Mouse (Mus musculus) erythroid progenitor cell, adult 5-6 weeks (primary cell): ENCODE results near the gene Lrmda. TPM values are rescaled to one million over a fixed set of nuclear protein-coding genes. Genes with fewer than 3 reads are reported as not detected.

ENCODE experiments used
- ATAC-seq: replicated peaks from 2 replicates; pipeline ENCODE4 v1.8.0; 2016; ENCODE audit warnings: moderate number of reproducible peaks, mild to moderate bottlenecking, moderate TSS enrichment, inconsistent platforms; ENCODE audit not compliant: poor library complexity, low FRiP score, severe bottlenecking
- total RNA-seq, 2 experiments: library from RNA; stranded (forward) in 1 of 2; stranded (reverse) in 1 of 2; fragments of 150-400 nt in 1 of 2; fragments of 186-747, 209-891 nt in 1 of 2; gene quantifications; 2 replicates each; pipeline versions ENCODE4 v1.2.3 to v1.2.4; 2015 to 2017; ENCODE audit warnings: low replicate concordance in 2 of 2

The Lrmda gene
- total RNA-seq, 2 experiments from 2014 or later, result 12.2 TPM; not detected in 1

DNA sequence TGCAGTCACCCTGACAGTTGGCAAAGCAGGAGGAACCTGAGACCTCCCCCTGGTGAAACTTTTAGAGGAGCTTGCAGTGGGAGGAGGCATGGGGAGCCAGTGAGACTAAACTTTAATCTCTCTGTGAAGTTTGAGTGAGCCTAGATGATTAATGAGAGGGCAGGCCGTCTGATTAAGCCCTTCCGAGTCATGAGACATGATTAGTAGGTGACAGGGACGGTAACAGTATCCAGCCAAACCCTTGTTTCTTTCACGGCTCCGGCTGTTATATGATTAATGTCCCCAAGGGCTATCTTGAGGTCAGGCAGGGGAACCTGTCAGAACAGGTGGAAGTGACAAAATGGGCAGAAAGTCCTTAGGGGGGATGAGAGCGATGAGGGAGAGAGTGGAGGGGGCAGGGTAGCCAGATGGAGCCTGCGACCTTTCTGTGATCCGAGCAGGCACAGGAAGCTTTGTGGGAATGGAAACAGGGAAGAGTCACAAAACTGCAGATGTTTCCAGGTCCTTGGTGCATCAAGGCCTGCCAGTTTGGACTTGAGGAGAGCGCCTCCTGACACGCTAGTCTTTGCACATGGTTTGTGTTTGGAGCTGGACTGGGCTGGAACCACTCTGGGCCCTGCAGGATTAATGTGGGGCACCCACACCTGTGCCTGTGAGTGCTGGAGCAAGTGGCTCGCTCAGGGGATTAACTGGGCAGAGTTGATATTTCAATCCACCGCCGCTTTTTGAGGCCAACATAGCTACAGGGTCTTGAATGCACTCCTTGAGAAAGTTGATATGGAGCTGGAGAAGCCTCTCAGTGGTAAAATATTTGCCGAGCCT, 631.8 kb downstream of the Lrmda start:
- ATAC-seq, result no peak

DNA sequence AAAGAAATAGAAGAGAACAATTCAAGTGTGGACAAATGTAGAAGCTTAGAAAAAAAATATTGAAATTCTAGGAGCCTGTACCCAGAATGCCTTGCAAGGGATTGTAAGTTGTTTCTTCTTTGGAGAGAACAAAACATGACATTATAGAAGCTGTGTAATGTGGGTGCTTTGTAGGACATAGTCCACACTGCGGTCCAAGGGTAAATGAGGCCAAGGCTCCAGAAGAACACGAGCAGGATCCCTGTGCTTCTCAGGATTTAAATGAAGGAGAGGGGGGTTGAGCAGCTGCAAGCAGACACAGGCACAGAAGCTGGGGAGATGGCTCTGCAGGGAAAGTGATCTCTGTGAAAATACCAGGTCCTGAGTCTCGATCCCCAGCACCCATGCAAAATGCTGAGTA, 643.0 kb downstream of the Lrmda start:
- no peak for ATAC-seq

DNA sequence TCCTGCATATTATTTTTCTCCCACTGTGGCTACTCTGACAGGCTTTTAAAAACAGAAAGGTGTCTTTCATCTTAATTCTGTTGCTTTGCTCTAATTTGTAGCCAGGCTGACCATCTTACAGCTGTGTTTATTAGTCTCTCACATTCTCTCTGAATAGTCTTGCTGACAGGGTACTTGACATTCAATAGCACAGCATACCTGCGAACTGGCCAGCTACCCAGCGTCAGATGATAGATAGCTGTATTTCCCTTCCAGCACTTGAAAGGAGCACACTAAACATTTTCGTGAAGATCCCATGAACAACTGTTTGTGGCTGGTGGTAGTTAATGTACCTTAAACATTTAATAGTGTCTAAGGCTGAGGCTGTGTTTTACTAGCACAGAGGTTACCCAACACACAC, 646.9 kb downstream of the Lrmda start:
- ATAC-seq, result no peak

DNA sequence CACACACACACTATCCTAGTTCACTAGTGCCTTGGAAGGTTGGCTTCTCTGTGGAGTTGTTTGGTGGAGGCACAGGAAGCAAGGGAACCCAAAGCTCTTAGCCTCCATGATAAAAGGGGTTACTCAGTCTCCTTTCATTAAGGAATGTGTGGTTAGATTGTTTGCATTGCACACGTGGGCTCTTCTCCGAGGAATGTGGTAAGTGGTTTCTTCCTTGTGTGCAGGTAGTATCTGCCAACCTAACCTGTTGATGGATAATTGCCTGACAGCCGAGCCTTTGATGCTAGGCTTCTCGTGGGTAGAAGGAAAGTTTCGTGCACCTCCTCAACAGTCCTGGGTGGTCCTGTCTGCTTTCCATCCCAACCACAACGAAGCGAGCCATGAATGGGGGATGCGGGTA, 648.8 kb downstream of the Lrmda start:
- no peak for ATAC-seq

DNA sequence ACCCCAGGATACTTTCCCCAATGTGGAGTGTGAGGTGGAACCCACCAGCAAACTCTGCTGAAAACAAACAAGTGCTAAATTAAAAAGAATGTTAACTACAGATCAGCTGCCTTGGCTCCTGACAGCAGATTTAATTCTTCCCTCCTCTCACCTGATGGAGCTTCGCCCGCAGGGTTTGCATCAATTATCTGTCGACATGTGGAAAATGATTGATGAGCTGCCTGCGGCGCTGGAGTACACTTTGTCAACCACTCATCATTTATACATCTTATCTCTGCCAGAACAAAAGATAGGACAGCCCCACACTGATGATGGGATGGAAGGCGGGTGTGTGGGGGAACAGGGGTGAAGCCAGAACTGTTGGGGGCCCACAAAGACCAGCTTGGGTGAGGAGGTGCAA, 649.2 kb downstream of the Lrmda start:
- ATAC-seq, result no peak

DNA sequence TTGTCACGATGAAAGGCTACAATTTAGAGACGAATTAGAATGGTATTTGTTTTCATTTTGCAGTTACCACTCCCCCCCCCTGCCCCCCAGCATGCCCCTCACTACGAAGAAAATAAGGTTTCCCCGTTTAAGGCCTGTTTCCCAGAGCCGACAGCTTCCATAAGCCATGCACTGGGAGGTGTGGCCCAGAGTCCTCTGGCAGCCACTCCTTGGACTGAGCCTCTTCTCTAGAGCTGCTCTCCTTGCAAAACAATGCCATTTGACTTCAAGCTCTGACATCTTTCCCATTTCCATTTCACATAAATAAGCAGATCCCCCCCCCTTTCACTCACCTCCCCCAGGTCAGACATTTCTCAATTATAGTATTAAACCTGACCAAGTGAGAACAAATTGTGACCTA, 654.1 kb downstream of the Lrmda start:
- no peak for ATAC-seq

DNA sequence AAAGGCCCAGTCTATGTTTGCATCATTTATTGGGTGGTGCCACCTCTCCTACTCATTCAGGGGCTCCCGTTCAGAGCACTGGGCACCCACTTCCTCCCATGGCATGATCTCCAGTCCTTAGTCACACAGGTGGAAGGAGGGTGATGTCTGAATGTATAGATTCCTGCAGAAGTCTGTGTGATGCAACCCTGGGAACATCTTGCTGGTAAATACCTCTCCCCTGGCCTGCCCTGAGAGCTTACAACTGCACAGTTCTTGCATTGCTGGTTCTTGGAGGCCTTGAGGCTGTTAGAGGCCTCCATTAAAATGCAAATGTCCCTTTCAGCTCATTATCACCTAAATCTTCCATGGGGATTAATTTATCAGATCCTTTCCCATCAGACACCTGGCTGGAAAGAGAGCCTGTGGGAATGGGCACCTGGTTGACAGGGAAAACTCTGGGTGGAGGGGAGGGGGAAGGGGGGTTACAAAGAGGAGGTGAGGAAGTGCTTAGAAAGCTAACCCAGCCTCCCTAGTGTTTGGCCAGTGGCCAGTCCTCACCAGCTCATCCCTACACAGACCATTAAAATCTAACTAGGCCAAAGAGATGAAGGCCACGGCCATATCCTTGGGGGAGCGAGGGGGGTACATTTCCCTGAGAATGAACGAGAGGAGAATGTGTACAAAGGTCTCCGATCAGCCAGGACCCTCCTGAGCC, 659.6 kb downstream of the Lrmda start:
- ATAC-seq, result no peak

DNA sequence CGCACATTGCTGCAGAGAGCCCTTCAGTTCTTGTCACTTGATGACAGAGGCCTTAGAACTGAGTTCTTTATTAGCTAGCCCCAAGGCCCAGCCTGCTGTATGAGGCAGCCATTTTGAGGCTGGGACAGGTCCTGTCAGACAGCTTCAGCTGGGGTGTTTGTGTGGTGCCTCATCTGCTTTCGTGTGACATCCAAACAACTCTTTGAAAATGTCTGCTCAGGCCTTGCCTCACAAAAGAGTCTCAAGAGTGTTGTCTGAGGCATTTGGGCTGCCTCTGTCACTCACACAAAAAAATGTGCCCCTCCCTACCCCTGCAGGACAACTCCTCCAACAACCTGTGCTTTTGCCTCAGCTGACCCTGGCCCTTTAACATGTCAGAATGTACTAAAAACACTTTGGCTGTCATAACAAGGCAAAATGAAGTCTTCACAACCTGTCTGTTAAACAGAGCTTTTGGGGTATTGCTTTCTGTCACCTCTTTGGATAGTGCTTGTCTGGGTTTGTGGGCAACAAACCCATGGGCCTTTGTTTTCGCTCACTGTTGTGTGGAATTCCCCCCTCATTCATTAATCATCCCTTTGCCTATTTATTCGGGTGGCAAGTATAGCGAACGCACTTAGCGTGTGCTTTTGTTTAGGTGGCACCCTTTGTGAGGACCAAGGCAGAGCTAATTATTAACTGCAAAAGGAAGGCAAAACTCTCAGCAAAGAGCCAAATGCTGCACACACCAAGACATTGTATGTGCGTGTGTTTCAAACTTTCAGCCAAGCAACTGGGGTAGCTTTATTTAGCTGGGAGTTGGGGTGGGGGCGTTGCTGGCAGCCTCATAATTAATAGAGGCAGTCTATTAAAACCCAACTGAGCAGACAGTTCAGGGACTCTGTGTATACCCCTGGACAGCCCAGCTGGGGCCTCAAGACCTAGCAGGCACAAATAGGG, 660.5 kb downstream of the Lrmda start:
- no peak for ATAC-seq

DNA sequence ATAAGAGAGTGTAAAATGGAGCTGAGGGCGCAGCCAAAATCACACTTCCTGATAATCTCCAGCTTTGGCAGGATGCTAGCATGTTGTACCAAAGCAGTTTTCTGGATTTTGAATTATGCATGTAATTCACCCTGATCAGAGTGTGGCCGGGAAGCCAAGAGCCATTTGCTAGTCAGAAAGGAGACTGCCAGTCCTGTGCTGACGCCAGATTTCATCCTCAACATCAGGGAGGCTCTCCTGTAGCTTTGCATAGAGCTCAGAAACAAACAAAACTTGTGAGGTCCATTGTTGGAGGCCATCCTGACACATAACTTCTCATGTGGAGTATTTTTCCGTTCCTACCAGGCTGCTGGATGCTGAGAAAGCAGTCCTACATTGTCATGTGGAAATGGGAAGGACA, 667.4 kb downstream of the Lrmda start:
- ATAC-seq, result no peak

DNA sequence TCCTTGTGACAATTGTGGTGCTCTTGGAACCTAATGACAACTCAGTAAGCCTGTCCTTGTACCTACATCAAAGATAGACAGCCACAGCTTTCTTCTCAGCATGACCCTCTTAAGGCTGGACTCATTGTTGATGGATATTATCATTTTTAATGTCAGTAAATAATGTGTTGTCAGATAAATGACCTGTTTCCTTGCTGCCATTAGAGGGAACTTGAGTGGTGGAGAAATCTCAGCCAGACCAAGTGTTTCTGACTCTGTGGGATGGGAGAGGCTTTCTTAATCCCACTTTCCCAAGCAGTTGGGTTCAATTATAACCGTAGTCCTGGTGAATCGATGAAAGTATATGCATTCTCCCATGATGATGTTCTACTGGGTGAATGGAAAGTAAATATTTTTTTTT, 668.9 kb downstream of the Lrmda start:
- ATAC-seq, result no peak

DNA sequence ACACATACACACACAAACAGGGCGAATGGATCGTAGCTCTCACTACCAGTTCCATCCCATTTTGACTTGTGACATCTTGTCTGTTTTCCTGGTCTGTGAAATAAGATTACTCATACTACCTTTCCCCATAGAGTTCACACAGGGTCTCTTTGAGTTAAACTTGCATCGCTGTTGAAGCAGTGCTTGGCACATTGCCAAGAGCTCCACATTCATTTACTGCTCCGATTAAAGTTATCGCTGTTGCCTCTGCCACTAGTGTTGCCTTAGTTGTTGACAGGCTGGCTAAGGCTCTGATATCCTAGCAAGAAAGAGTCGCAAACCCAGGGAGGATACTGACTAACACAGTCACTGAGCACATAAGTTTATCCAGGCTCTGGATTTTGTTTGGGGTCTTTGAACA, 675.9 kb downstream of the Lrmda start:
- ATAC-seq, result no peak

DNA sequence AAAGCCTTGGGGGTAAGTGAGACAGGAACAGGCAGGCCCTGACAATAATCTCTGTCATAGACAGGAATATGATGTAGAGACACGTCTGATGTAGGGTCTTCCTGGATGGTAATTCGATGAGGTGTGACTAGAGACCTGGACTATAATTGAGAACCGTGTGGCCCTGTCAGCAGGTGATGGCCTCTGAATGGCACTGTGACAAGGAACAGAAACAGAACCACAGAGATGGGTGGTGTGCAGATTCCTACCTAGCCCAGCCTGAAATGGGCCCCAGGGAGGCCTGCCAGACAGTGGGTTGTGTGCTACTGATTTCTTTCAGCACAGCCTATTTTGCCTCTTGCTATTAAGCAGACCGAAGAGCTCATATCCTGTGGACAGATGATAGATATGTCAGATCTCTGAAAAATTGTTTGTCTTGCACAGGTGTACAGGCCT, 676.4 kb downstream of the Lrmda start:
- ATAC-seq, result no peak

DNA sequence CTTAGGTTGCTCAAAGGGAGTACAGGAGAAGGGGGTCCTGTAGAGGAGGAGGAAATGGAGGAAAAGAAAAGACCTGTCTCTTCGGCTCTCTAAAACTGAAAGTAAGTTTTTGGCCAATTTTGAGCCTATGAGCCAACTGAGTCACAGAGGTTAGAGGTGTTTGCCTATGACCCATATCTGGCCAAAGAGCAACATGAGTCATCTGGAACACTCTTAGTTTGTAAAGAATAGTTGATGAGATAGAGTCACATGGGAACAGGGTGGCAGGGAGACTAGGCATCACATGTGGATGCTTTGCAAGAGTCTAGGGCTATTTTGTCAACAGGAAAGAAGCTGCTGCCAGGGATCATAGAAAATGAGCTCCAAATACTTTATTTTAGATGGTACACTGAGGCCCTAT, 680.7 kb downstream of the Lrmda start:
- no peak for ATAC-seq

DNA sequence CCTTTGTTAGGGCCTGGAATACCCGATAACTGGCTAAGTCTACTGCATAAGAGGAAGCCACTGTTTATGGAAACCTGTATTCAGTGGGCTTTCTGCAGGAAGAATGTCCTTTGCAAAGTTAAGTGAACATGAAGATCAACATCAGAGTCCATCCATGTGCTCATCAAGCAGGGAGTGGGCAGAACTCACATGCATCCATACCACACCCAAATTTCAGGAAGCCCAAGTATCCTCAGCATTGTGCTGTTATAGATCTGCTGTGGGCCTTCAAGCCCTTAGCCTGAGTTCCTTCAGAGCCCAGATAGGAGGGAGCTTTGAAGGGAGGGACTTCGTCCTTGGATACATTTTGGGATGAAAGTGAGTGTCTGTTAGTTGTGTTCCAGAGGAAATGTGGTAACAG, 681.2 kb downstream of the Lrmda start:
- ATAC-seq, result no peak

DNA sequence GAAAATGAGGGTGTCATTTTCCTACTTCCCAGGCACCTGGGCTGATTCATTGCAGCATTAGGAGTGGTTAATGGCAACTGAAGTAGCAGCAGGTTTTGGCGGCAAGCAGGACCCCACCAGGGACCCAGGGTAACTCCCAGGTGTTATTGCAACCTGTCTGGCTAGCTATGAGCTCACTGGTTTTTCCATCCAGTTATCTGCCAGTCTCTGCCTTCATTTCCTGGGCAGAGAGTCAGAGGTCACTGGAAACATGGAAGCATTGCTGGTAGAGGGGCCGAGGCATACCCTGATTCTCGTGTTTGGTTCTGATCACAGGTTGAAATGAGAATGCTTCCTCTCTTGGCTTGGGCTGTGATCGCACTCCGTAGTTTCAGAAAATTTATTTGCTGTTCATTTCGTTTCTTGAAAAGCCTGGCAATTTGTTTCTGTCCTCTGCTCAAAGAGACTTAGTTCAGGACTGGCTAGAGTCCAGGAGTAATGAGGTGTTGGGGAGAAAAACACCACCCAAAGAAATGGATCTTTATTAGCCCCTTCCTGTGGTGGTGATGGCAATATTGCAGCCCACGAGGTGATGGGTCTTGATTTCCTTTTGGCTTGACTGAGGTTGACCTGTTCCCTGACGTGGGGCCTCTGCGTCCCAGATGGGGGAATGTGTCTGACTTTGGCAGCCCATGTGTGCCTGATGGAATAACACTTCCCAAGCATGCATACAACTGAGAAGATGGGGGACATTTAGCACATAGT, 688.6 kb downstream of the Lrmda start:
- ATAC-seq, result no peak

DNA sequence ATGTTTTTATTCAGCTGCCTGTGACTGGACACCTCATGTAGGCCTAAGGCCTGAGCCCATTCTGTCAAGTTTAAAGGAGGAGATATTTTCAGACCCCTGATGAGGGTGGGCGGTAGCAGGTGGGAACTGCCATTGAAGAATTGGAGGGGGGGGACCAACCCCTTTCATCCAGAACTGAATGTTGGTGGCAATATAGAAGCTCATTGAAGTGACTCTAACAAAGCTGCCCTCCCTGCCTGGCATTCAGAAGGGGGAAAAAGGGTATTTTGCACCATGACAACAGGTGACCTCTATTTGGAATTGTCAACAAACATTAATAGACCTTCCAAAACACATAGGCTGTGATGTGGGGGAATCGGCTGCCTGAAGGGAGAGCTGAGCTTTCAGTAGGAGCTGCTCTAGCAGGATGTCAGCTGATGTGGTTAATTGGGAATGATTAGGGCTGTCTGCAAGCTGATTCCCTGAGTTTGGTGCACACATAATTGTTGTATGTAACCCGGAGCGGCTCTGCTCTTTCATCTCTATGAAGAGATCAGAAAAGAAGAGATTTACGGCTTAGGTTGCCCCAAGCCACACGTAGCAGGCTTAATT, 690.7 kb downstream of the Lrmda start:
- ATAC-seq, result no peak

DNA sequence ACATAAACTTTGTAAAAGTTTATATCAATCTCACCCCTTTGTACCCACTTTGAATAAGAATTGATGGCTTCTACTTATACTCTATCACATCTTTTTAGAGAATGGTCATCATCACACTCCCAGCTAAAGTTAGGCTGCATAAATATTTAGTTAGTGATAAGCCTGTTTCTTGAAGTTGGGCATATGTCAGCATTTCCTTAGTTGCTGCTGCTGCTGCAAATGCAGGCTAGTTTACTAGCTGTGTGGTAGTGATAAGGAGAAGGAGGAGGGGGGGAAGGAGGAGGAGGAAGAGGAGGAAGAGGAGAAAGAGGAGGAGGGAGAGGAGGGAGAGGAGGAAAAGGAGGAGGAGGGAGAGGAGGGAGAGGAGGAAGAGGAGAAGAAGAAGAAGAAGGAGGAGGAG, 692.9 kb downstream of the Lrmda start:
- ATAC-seq, result no peak

DNA sequence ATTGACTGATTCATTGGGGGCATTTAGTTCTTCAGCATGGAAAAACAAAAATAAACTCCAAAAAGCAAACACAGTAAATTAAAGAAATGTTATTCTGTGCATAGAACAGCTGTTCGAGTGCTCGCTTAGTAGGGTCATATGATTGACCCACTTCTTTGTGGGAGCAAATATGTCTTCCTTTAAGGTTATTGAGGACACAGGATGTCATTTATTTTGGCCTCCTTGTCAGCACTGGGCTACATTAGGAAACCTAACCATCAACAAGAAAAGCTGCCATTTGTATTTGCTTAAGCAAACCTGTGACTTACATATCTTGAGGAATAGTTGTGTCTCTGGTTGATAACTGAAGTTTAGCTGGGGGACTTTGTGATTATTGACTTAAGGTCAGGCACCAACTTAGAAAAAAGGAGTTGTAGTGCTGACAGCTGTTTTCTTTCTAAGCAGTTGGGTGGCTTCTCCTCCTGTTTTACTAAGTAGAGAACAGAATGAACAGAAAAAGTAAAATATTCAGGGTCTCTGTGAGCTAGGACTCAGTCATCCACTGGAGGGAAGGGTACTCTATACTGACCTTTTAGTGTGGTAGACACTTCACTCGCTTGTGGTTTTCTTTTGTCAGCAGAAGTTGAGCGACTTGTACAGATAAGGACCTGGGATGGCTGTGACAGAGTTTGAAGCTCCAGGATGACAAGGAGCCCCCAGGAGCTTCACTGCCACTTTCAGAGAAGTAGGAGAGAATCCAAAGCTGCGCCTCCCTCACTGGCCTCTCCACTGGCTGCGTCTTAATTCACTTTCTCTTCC, 696.3 kb downstream of the Lrmda start:
- no peak for ATAC-seq

DNA sequence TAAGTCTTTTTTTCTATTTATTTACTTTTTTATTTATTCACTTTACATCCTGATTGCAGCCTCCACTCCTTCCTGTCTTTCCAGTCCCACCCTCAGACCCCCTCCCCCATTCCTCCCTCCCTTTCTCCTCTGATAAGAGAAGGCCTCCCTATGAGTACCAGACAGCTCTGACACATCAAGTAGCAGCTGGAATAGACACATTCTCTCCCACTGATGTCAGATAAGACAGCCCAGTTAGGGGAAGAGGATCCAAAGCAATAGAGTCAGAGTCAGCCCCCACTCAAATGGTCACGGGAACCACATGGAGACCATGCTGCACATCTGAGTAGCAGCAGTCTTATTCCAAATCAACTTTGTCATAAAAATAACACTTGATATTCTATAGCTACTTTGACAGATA, 700.5 kb downstream of the Lrmda start:
- ATAC-seq, result no peak
